Mouse (Mus musculus): ENCODE data around the gene Zfp773.

- TF ChIP-seq CTCF (IDR thresholded peaks at IDR 0.05; ENCODE audit: insufficient read depth, low read length) (no peak), POLR2A (IDR thresholded peaks at IDR 0.05; ENCODE audit: borderline replicate concordance, extremely low read depth, low read depth, low read length) (no peak)
Observed at GRCm38 (mm10) chr7:7171227-7172147, 34.9 kb upstream of the Zfp773 start, which contains the start of gene Zfp418.
